Mouse (Mus musculus) gastrocnemius, adult 2 months (tissue): ENCODE measurements around the gene Mndal. TPM values are rescaled to one million over a fixed set of nuclear protein-coding genes. Genes with fewer than 3 reads are reported as not detected.
"Not testable (repeated sequence)": the region's sequence is repeated elsewhere in the genome, so short reads cannot be mapped to it uniquely, and the experiment has no call there.

Experiments
- DNase-seq: peaks from one replicate; pipeline ENCODE4 v3.0.0; 2022
- H3K27ac ChIP-seq: fragments of 200-600 bp; 2 replicates; pipeline ENCODE4 v1.8.1; 2022; ENCODE audit warnings: mild to moderate bottlenecking
- H3K4me3 ChIP-seq: fragments of 200-600 bp; 2 replicates; pipeline ENCODE4 v1.8.1; 2022; ENCODE audit warnings: mild to moderate bottlenecking, moderate library complexity
- CTCF ChIP-seq: fragments of 200-600 bp; IDR thresholded peaks from 2 replicates; pipeline ENCODE4 v1.8.1; 2022; ENCODE audit warnings: antibody characterized with exemption, mild to moderate bottlenecking, moderate library complexity
- intact Hi-C: fragments of 180-260 bp; cut with DNase I; formaldehyde crosslinking; loops from one replicate; pipeline ENCODE4 v1.15.1; 2025
- total RNA-seq, 2 experiments: library from RNA; stranded (reverse); gene quantifications; 2 replicates each; pipeline ENCODE4 v1.2.3; 2021

Gene Mndal
- total RNA-seq, 2 experiments from 2014 or later = 3.1 to 6.1 TPM

GRCm38 (mm10) chr1:173914559-173914958 is 27.7 kb downstream of the Mndal start:
- no peak overlapping the region for H3K4me3 ChIP-seq
- intact Hi-C loops = no loop called here
- no peak overlapping the region for H3K27ac ChIP-seq
- no peak for TF ChIP-seq CTCF
- no peak for DNase-seq

GRCm38 (mm10) chr1:173913256-173913791 is 29.0 kb downstream of the Mndal start:
- intact Hi-C loops, H3K4me3 ChIP-seq, DNase-seq: not testable (repeated sequence)
- H3K27ac ChIP-seq = peak overlapping the region; percentile 80

- intact Hi-C loops = not testable (repeated sequence)
- peak; percentile 51 for DNase-seq
- Histone ChIP-seq H3K4me3 (peak within 1 kb of the TSS; percentile 61), H3K27ac (peak within 1 kb of the TSS; percentile 80)
Observed at GRCm38 (mm10) chr1:173912548-173913255, 29.6 kb downstream of the Mndal start, which contains the start of gene Ifi211. TSS of gene Ifi211 (minus strand) at chr1:173913046.

GRCm38 (mm10) chr1:173911808-173912464 is 30.4 kb downstream of the Mndal start:
- no peak for TF ChIP-seq CTCF
- Histone ChIP-seq H3K27ac (peak overlapping the region; percentile 80), H3K4me3 (peak overlapping the region; percentile 61)
- intact Hi-C loops = no loop called here
- DNase-seq = no peak

GRCm38 (mm10) chr1:173908390-173908789 is 33.9 kb downstream of the Mndal start:
- H3K4me3 ChIP-seq, H3K27ac ChIP-seq, intact Hi-C loops, DNase-seq: not testable (repeated sequence)

GRCm38 (mm10) chr1:173905885-173906284 is 36.4 kb downstream of the Mndal start:
- DNase-seq, H3K27ac ChIP-seq, intact Hi-C loops, H3K4me3 ChIP-seq: not testable (repeated sequence)

GRCm38 (mm10) chr1:173889741-173890140 is 52.5 kb downstream of the Mndal start:
- intact Hi-C loops, DNase-seq, H3K4me3 ChIP-seq, H3K27ac ChIP-seq: not testable (repeated sequence)

GRCm38 (mm10) chr1:173887026-173887787 is 55.1 kb downstream of the Mndal start:
- DNase-seq, H3K27ac ChIP-seq, intact Hi-C loops: not testable (repeated sequence)

GRCm38 (mm10) chr1:173880004-173880666 is 62.2 kb downstream of the Mndal start:
- peak overlapping the region; percentile 70 for H3K4me3 ChIP-seq
- H3K27ac ChIP-seq = peak overlapping the region; percentile 69
- DNase-seq = peak; percentile 21
- intact Hi-C loops = not testable (repeated sequence)

More at GRCm38 (mm10) chr1:173887026-173887787, 55.1 kb downstream of the Mndal start:
- H3K4me3 ChIP-seq = not testable (repeated sequence)

GRCm38 (mm10) chr1:173879225-173879987 is 62.9 kb downstream of the Mndal start:
- peak overlapping the region; percentile 70 for H3K4me3 ChIP-seq
- intact Hi-C loops, DNase-seq: not testable (repeated sequence)
- H3K27ac ChIP-seq = peak overlapping the region; percentile 69

GRCm38 (mm10) chr1:173878264-173878663 is 64.0 kb downstream of the Mndal start:
- DNase-seq, intact Hi-C loops: not testable (repeated sequence)
- H3K4me3 ChIP-seq = peak overlapping the region; percentile 70
- H3K27ac ChIP-seq = peak overlapping the region; percentile 53

- Histone ChIP-seq H3K4me3 (peak overlapping the region; percentile 37), H3K27ac (peak overlapping the region; percentile 28; the same call in 1 of the 2 replicates)
- intact Hi-C loops, DNase-seq: not testable (repeated sequence)
Observed at GRCm38 (mm10) chr1:173877125-173877524, 65.2 kb downstream of the Mndal start.

GRCm38 (mm10) chr1:173868586-173868985 is 73.7 kb downstream of the Mndal start:
- H3K27ac ChIP-seq, DNase-seq, intact Hi-C loops, H3K4me3 ChIP-seq: not testable (repeated sequence)
